Mouse (Mus musculus): ENCODE results near the gene Efl1.
A peak's percentile ranks its signal among the peaks of the same experiment; 100 is the strongest.

DNA sequence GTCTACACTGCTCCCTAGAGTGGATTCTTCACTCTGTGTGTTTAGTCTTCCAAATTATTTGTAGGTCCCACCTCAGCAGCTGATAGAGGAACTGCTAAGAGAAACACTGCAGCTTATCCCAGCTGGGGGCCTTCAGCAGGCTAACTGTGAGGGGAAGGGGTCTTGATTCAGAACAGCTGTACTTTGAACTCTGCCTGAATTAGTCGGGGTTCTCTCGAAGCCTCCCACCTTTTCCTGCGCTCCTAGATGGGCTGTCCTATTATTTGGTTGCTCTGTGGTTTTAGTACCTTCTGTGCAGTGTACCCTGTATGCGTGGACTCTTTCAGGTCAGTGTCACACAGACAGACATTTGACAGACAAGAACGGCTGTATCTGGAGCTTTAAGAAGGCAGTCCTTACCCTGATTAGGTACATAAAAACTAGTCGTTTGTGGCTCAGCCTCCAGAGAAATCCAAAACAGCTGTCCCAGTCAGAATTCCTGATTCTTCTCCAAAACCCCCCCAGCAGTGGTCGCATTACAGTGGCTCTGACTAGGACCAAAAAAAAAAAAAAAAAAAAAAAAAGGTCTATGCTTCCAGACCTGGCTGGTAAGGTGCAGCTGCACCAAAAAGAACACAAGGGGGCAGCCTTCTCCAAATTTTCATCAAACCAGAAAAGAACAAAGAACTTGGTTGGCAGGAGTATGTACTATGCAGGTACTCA is 66.9 kb downstream of the Efl1 start:
- 0 out of 2 replicates have a peak, but pooled peaks have one; percentile 18 for TF ChIP-seq CTCF (IDR thresholded peaks at IDR 0.05; ENCODE audit: control insufficient read depth, insufficient read depth, low read length)
- no peak for TF ChIP-seq POLR2A (IDR thresholded peaks at IDR 0.05; ENCODE audit: borderline replicate concordance, control insufficient read depth, low read depth, low read length)

Data from bone marrow, adult 2 months (tissue).